Mouse (Mus musculus): ENCODE measurements around the gene Btg4.
A peak's percentile ranks its signal among the peaks of the same experiment; 100 is the strongest.
"Not testable (repeated sequence)": the region's sequence is repeated elsewhere in the genome, so short reads cannot be mapped to it uniquely, and the experiment has no call there.

Btg4 gene

DNA sequence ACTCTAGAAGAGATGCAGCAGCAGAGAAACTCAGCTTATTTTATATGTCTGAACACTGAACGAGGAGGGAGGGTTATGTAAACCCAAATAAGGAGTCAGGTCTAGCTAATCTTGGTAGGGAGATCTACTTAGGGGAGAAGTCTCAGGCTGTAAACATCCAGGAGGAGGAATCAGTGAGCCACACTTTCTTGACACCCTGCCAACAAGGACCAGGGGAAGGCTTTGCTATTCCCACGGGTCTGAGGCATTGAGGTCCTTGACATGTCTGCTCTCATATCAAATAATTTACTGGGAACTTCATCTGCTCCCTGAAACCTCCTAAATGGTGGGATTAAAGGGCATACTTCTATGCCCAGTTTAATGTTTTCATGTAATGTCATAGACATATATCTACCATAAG lies 35.6 kb downstream of the Btg4 start:
- DNase-seq, result no peak

- peak; percentile 28 for DNase-seq
Measured at GRCm38 (mm10) chr9:51101756-51102425, 41.2 kb downstream of the Btg4 start, which contains the start of gene 4833427G06Rik. TSS of gene 4833427G06Rik (minus strand) at chr9:51102078.

DNA sequence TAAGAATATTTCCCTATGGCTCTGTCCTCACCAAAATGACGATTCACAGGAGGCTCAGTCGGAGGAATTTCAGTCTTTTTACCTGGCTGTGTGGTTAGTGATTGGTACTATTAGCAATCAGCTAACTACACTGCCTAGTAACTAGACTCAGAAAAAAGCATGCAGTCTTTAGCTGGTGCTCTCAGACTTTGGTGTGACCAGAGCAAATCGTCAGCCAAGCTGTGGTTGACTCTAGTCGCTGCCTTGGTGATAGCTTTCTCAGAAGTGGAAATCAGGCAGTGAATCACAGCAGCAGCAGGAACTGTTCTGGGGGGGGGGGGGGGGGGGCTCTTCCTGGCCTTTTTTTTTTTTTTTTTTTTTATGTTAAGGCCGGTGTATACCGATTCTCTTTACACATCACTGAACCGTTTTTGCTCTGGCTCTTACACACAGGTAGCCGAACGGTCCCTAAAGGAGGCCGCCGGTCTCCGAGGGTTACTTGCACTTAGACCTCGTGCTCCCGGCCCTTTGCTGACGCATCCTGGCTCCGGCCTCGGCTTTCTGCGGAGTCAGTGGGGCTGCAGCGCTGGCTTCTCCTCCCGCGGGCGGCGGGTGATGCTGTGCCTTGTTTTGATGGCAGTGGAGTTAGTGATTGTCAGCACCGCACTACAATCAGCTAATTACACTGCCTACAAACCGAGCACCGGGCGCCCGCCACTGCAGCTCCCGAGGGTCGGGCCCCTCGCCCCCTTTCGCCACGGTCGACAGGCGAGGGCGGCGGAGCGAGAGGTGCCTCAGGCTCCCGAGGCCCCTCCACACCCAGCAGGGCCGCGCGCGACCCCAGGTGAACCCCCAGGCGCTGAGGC lies 42.5 kb downstream of the Btg4 start:
- peak; percentile 19 for DNase-seq

- DNase-seq, result peak; percentile 13
Measured at GRCm38 (mm10) chr9:51103808-51104514, 43.3 kb downstream of the Btg4 start.

GRCm38 (mm10) chr9:51105751-51106150 lies 45.0 kb downstream of the Btg4 start:
- no peak for DNase-seq

- DNase-seq, result no peak
Measured at GRCm38 (mm10) chr9:51114767-51115166, 54.1 kb downstream of the Btg4 start.

DNA sequence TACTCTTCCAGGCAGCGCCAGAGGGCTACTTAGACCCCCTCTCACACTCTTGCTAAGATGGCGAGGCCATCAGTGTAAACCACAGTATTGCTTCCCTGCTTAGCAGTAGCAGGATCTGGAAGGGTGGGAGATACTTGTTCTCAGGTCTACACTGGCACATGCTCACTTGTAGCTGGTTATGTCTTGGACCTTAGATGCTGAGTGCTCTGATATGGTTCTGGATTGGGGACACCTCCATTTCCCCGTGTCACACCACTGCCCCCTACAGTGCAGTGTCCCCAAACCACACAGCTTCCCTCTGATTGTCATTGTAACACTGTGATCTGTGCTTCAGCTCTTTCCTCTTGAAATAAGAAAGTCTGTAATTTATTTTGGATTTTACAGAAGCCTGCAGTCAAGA lies 76.3 kb downstream of the Btg4 start:
- no peak for DNase-seq

GRCm38 (mm10) chr9:51137432-51137831 lies 76.7 kb downstream of the Btg4 start:
- no peak for DNase-seq

GRCm38 (mm10) chr9:51137836-51138235 lies 77.1 kb downstream of the Btg4 start:
- DNase-seq, result no peak

DNA sequence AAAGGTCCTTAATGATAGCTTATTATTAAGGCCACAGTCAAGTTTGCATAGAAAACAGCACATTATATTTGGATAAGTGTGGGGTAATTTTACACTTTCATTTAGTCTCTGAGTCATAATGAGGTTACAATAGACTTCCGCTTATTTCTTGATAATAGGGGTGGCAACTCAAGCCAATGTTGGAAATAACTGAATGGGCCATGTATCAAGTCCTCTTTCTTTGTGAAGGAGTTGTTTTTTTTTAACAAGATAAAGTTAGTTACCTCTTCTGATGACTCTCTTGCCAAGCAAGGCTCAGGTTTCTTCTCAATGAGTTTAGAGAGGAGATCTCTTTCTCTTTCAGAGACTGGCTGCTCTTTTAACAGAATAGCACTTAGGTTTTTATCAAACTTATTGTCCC lies 77.6 kb downstream of the Btg4 start:
- no peak for DNase-seq

DNA sequence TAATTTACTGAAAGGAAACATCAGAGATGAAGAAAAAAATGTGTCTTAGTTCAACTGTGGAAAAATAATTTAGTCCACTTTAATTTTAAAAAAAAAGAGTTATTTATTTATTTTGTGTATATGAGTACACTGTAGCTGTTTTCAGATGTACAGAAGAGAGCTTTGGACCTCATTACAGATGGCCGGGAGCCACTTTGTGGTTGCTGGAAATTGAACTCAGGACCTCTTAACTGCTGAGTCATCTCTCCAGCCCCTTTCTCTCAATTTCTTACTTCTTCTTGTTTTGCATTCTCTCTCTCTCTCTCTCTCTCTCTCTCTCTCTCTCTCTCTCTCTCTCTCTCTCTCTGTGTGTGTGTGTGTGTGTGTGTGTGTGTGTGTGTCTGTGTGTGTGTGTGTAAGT lies 78.7 kb downstream of the Btg4 start:
- not testable (repeated sequence) for DNase-seq

DNA sequence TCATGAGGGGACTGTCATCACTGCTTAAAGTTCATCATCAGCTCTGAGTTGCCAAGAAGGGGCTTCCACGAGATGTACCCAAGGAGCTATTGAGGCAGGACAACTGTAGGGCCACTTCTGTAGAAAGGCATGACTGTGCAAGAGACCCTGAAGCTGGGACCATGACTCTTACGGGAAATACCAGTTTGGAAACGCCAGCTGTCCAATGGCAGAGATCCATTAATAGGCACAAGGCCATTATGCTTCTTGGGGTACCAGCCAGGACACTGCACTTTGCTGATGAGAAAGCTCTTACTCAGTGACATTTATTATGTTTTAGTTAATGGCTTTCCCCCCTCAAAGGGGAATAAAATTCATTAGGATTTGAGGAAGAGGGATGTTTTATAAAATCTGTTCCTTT lies 80.0 kb downstream of the Btg4 start:
- DNase-seq, result no peak

- DNase-seq, result no peak
Measured at GRCm38 (mm10) chr9:51143437-51143836, 82.7 kb downstream of the Btg4 start.

DNA sequence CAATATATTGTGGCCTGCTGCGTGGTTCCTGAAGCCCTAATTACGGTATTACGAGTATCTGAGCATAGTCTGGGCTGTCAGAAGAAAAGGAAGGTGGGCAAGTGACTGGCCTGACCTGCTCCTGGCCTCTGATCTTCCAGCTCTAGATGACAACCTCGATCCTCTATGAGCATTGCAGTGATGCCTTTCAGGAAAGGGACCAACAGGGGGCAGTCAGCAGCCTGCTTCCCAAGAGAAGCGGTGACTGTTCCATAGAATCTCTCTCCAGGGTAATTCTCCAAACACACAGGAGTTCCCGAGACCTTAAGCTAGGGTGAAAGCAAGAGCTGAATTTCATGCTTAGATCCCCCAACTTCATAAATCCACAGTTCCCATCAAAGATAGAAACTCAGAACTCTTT lies 83.5 kb downstream of the Btg4 start:
- no peak for DNase-seq

DNA sequence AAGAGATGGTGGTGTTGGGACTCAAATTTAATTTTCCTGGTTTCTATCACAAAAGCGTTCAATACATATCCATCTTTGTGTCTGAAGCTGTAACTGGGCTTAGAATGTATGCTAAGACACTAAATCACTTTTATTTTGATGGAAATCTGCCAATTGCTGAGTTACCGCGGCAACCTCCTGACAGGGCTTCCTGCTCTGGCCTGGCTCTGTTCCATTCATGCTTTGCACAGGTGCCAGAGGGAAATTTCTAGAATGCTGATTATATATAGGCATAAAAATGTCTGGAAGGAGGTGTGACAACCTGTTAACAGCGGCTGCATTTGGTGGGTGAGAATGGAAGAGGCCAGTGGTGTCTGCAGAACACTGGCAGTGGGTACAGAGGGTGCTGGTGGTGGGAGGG lies 85.8 kb downstream of the Btg4 start:
- no peak for DNase-seq

DNA sequence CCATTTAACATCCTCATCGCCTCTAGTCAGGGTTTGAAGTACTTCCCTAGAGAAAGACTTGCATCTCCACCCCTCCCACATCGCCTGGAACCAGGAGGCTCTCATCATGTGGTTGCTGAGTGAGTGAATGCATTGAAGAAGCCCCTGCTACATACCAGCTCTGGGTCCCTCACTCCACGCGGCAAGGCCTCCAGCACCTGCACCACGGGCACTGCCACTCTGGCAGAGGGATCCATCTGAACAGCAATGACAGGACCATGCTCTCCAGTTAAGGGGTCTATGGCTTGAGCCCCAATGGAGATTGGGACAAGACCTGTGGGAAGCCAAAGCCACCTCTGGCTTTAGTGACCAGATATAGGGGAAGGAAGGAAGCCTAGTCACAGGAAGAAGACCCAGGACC lies 86.6 kb downstream of the Btg4 start:
- DNase-seq, result no peak

- DNase-seq, result peak; percentile 67
Measured at GRCm38 (mm10) chr9:51152079-51152752, 91.5 kb downstream of the Btg4 start.

GRCm38 (mm10) chr9:51161771-51162388 lies 101.2 kb downstream of the Btg4 start:
- DNase-seq, result peak; percentile 80

DNA sequence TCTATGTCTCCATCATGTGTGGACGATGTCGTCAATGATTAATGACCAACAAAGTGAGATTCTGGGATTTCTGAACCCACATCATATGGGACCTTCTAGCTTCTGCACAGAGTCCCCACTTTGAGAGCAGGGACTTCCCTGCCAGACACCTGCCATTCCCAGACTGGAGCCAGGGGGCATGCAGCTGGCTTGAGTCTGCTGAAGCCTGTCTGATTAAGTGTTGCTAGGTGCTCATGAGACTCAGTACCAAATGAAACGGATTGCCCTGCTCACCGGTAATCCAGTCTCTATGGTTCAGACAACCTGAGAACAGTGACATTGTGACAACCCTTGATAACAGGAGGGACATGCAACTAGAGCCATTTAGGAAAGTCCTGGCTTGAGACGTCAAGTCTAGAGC lies 103.3 kb downstream of the Btg4 start:
- no peak for DNase-seq

DNA sequence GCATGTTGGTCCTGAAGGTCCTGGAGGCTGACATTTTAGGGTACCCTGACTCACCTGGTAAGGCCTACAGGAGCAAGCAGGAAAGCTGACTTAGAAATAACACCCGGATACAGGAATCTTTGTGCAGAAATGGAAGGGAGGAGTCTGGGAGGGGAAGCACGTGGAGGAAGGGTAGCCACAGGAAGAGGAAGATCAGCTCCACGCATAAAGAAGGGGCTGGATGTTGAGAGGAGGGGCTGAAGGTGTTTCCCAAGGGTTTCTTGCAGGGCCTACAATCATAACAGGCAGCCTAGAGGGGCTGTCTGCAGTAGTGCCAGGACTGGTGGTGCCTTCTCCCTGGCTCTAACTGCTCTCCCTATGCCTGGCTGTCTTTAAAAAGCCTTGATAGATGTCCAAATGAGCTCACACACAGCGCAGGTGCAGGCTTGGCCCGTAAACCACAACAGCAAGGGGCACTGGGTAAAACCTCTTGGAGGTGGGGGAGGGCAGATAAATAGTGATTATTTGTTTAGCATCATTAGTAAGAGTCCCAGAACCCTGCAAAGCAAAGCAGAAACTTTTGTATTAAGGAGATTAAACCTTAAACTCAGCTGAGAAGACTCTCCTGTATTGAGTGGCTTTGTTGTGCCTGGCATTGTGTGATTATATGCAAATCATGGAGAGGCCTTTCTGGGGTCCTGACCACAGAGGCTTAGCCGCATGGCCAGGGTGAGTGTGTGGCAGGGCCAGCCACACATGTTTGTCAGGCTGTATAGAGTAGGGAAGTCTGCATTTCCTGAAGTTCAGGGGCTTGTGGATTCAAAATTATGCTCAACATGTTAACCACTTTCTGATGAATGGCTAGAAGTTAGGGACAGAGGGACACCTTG lies 104.8 kb downstream of the Btg4 start, which contains the start of gene Gm32742:
Gm32742 (minus strand) TSS at position 206 of the 869 bp plus-strand sequence.
- DNase-seq, result no peak

DNA sequence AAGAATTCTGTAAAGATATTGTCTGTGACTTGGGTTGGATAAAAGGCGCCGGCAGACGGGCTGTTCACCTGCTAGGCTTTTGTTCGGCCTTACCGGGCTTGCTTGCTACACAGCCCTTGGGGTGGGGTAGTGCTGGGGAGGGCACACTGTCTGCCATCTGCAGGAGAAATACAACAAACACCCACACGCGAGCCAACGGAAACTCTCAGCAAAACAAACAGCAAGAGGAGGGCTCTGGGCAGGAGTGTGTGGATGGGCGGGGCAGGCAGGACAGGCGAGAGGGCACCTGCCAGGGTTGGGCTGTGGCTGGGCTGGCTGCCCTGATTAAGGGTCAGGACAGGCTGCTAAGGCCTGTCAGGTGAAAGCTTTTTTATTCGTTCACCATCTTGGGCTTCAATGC lies 107.3 kb downstream of the Btg4 start:
- no peak for DNase-seq

DNA sequence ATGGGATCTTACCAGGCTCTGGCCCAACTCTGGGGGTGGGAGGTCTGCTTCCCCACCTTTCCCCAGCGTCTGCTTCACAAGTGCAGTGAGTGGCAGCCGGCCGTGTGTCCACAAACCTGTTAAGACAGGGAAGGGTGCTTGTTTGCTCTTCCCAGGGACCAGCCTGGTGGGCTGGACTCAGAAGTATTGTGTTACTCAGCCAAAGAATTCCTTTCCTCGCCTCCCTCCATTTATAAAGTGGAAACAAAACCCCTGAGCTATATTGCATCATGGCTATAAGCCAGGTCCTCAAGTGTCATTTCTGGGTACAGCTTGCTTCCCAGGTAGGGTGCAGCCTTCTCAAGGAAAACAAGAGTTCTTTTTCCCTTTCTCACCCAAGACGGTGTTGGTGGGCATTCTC lies 108.0 kb downstream of the Btg4 start:
- no peak for DNase-seq

All from cerebellum, adult 9-10 months (tissue).